Mouse (Mus musculus) liver, embryonic 12.5 days (tissue): Measurements from ENCODE around the gene Rere. TPM values are rescaled to one million over a fixed set of nuclear protein-coding genes. Genes with fewer than 3 reads are reported as not detected.
"Not testable (repeated sequence)": the region's sequence is repeated elsewhere in the genome, so short reads cannot be mapped to it uniquely, and the experiment has no call there.

Experiments used
- ATAC-seq: fragments of 200-750 bp; cut with Nextera tagmentation; 2 replicates; pipeline ENCODE4 v1.8.0; 2017; ENCODE audit warnings: moderate number of reproducible peaks, mild to moderate bottlenecking, moderate library complexity
- H3K27ac ChIP-seq: fragments of 300-500 bp; sonication (generic); 2 replicates; pipeline ENCODE4 v1.5.1; 2016; ENCODE audit warnings: mild to moderate bottlenecking
- H3K27me3 ChIP-seq: fragments of 300-500 bp; sonication (generic); replicated peaks from 2 replicates; pipeline ENCODE4 v1.6.1; 2016; ENCODE audit warnings: mild to moderate bottlenecking, moderate library complexity
- H3K36me3 ChIP-seq: fragments of 300-500 bp; sonication (generic); 2 replicates; pipeline ENCODE4 v1.6.1; 2016; ENCODE audit warnings: mild to moderate bottlenecking, moderate library complexity
- H3K4me1 ChIP-seq: fragments of 300-500 bp; sonication (generic); 2 replicates; pipeline ENCODE4 v1.6.1; 2016
- H3K4me2 ChIP-seq: fragments of 300-500 bp; sonication (generic); 2 replicates; pipeline ENCODE4 v1.6.1; 2016; ENCODE audit warnings: mild to moderate bottlenecking, moderate library complexity
- H3K4me3 ChIP-seq: fragments of 300-500 bp; sonication (generic); 2 replicates; pipeline ENCODE4 v1.5.1; 2016; ENCODE audit warnings: mild to moderate bottlenecking, moderate library complexity
- H3K9ac ChIP-seq: fragments of 300-500 bp; sonication (generic); 2 replicates; pipeline ENCODE4 v1.6.1; 2016; ENCODE audit warnings: mild to moderate bottlenecking, moderate library complexity
- H3K9me3 ChIP-seq: fragments of 300-500 bp; sonication (generic); replicated peaks from 2 replicates; pipeline ENCODE4 v1.6.1; 2016; ENCODE audit warnings: mild to moderate bottlenecking, moderate library complexity
- WGBS: fragments of 180-500 bp; shearing (Covaris S2); methylation state at CpG from one replicate; pipeline ENCODE4 v1.1.7; 2016; ENCODE audit not compliant: insufficient replicate concordance; 5-methylcytosine and 5-hydroxymethylcytosine counted together
- polyA plus RNA-seq: library from polyadenylated mRNA; unstranded; fragments of >200 nt; fragmentation: Nextera tagmentation; extraction: Ambion mirVana; gene quantifications from 2 replicates; pipeline ENCODE4 v1.2.1, GENCODE M21; 2016

The Rere gene
- polyA plus RNA-seq, 1 experiment from 2014 or later, result 11.6 TPM

DNA sequence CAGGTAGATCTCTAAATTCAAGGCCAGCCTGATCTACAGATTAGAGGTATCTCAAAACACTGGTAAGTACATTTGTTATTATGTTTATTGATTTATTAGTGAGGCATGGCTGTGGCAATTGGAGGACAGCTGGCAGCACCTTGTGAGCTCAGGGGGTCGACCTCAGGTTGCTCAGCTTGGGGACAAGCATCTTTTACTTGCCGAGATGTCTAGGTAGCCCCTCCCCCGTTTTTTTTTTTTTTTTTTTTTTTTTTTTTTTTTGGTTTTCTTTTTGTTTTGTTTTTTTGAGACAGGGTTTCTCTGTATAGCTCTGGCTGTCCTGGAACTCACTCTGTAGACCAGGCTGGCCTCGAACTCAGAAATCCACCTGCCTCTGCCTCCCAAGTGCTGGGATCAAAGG is 10.7 kb upstream of the Rere start:
- 43% methylated on average over 4 of the region's 4 CpGs for WGBS
- peaks cover 42% of the 10 kb centered on the region for H3K4me1 ChIP-seq
- ATAC-seq, H3K4me2 ChIP-seq, H3K36me3 ChIP-seq, H3K27ac ChIP-seq, H3K9me3 ChIP-seq, H3K4me3 ChIP-seq, H3K9ac ChIP-seq: not testable (repeated sequence)
- H3K27me3 ChIP-seq, result peaks cover 12% of the 10 kb centered on the region

DNA sequence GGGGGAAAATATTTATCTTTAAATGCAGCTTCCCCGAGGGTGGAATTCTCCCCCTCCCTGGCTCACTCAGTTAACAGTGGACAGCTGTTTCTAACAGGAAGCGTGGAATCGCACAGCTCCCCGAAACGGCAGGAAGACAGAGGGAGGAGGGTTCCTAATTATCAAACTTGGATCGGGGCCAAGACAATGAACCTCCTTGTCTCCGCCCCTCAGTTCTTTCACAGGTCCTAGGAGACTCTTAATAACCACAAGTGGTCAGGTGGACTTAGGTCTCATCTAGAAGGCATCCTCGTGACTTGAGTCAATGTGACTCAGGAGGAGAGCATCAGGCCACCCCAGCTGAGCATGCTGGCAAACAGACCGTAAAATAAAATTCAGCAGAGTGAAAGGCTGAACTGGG is 8.7 kb upstream of the Rere start:
- no peak for ATAC-seq
- H3K4me2 ChIP-seq, result peak overlapping the region; percentile 20
- WGBS, result 17% methylated on average over 9 of the region's 9 CpGs
- no peak overlapping the region for H3K4me3 ChIP-seq
- H3K27me3 ChIP-seq, result peaks cover 5% of the 10 kb centered on the region; the same call in 1 of the 2 replicates
- H3K9ac ChIP-seq, result no peak overlapping the region
- no peak overlapping the region for H3K27ac ChIP-seq
- no peaks in the 10 kb centered on the region for H3K36me3 ChIP-seq
- no peaks in the 10 kb centered on the region for H3K9me3 ChIP-seq
- H3K4me1 ChIP-seq, result peaks cover 36% of the 10 kb centered on the region

DNA sequence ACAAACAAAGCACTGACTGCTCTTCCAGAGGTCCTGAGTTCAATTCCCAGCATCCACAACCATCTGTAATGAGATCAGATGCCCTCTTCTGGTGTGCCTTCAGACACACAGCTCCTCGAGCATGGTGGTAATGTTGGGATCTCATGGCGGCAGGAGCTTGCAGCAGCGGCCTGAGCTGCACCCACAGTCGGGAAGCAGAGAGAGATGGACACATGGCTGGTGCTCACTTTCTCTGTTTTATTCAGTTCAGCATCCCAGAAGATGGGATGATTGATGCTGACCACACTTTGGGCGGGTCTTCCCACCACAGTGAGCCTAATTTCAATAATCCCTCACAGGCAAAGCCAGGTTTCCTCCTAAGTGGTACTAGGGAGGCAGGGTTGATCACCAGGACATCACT is 5.9 kb upstream of the Rere start:
- no peak for ATAC-seq
- H3K9ac ChIP-seq, result no peak overlapping the region
- no peak overlapping the region for H3K4me2 ChIP-seq
- no peaks in the 10 kb centered on the region for H3K9me3 ChIP-seq
- H3K4me1 ChIP-seq, result peaks cover 22% of the 10 kb centered on the region
- 69% methylated on average over 5 of the region's 5 CpGs for WGBS
- no peak overlapping the region for H3K4me3 ChIP-seq
- no peak overlapping the region for H3K27ac ChIP-seq
- H3K27me3 ChIP-seq, result no peaks in the 10 kb centered on the region
- no peaks in the 10 kb centered on the region for H3K36me3 ChIP-seq

DNA sequence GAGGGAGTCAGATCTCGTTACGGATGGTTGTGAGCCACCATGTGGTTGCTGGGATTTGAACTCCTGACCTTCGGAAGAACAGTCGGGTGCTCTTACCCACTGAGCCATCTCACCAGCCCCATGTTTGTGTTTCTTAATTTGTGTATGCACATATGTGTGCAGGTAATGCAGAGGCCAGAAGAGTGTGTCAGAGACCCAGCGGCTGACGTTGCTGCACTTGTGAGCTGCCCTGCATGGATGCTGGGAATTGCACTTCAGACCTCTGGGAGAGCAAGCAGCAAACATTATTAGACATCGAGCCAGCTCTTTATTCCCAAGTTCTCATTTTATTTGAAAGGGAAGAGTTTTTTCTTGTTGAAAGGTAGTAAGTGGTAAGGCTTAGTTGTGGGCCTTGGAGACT is 2.1 kb upstream of the Rere start:
- H3K4me1 ChIP-seq, result peaks cover 29% of the 10 kb centered on the region
- H3K9ac ChIP-seq, H3K27ac ChIP-seq, ATAC-seq, H3K36me3 ChIP-seq, H3K4me3 ChIP-seq, H3K9me3 ChIP-seq, H3K27me3 ChIP-seq, H3K4me2 ChIP-seq: not testable (repeated sequence)
- 77% methylated on average over 7 of the region's 7 CpGs for WGBS

DNA sequence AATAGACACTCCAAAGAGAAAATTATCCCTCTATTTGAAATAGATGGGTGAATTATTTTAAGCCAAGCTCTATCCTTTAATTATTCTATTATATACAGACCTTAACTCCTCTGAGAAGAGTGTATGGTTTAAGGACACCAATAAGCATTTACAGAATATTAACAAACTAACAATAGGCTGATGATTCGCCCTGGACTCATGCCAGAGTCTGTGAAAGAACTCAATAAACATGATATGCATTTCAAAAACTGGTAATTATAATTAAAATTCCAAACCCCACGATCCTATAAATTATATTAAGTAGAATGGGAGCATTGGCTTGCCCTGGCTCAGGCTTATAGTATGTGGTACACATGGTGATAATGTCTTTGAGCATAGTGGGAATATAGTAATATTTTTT is 1.4 kb upstream of the Rere start:
- Histone ChIP-seq H3K4me1 (peaks cover 29% of the 10 kb centered on the region), H3K9me3 (no peaks in the 10 kb centered on the region), H3K4me3 (no peak overlapping the region), H3K9ac (no peak overlapping the region), H3K27me3 (no peaks in the 10 kb centered on the region), H3K4me2 (peak overlapping the region; percentile 82; the same call in 1 of the 2 replicates), H3K36me3 (no peaks in the 10 kb centered on the region), H3K27ac (no peak overlapping the region)
- 77% methylated on average over 2 of the region's 2 CpGs for WGBS
- no peak for ATAC-seq

DNA sequence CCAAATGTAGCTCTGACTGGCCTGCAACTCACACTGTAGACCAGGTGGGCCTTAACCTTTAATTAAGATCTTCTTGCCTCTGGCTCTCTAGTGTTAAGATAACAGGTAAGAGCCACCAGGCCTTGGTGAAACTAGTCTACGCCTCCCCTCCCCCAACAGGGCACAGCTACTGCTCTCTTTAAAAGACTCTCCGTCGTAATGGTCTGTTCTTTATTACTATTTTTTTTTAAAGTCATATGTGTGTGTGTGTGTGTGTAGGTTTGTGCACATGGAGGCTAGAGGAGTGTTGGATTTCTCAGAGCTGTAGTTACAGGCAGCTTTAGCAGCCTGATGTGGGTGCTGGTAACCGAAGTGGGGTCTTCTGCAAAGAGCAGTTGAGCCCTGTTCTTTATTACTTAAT is 987 bp upstream of the Rere start:
- H3K9ac ChIP-seq, result peak overlapping the region; percentile 84
- 58% methylated on average over 4 of the region's 4 CpGs for WGBS
- H3K4me1 ChIP-seq, result peaks cover 30% of the 10 kb centered on the region
- H3K27ac ChIP-seq, result peak overlapping the region; percentile 94
- H3K27me3 ChIP-seq, result no peaks in the 10 kb centered on the region
- ATAC-seq, result no peak
- peak overlapping the region; percentile 82 for H3K4me2 ChIP-seq
- H3K9me3 ChIP-seq, result no peaks in the 10 kb centered on the region
- no peaks in the 10 kb centered on the region for H3K36me3 ChIP-seq
- peak overlapping the region; percentile 89 for H3K4me3 ChIP-seq

GRCm38 (mm10) chr4:150281891-150282630 is 615 bp downstream of the Rere start:
- Histone ChIP-seq H3K27me3 (no peaks in the 10 kb centered on the region), H3K9me3 (no peaks in the 10 kb centered on the region), H3K4me1 (peaks cover 33% of the 10 kb centered on the region), H3K4me2 (peak overlapping the region; percentile 90), H3K27ac (peak overlapping the region; percentile 82), H3K36me3 (no peaks in the 10 kb centered on the region), H3K9ac (peak overlapping the region; percentile 94), H3K4me3 (peak overlapping the region; percentile 89)
- peak; percentile 19 for ATAC-seq
- WGBS, result under 1% methylated on average over 49 of the region's 50 CpGs

- H3K36me3 ChIP-seq, result no peaks in the 10 kb centered on the region
- H3K9me3 ChIP-seq, result no peaks in the 10 kb centered on the region
- no peaks in the 10 kb centered on the region for H3K27me3 ChIP-seq
- H3K4me3 ChIP-seq, result peak overlapping the region; percentile 89
- H3K4me2 ChIP-seq, result peak overlapping the region; percentile 90
- ATAC-seq, result no peak
- WGBS, result 22% methylated on average over 5 of the region's 5 CpGs
- peaks cover 33% of the 10 kb centered on the region for H3K4me1 ChIP-seq
- peak overlapping the region; percentile 94 for H3K9ac ChIP-seq
- H3K27ac ChIP-seq, result peak overlapping the region; percentile 82
These were observed 1.3 kb downstream of the Rere start for GRCm38 (mm10) chr4:150282631-150283334.

DNA sequence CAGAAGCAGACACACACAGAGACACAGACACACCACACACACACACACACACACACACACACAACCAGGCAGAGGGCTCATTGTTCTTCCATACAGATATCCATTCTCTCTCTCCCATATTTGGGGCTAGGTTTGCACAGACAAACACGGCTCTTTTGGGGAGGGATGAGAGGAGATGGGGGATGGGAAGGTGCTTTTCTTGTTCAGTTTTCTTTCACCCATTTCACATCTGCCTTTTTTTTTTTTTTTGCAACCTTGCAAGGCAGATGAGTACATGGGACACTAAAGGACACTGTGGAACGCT is 1.8 kb downstream of the Rere start:
- H3K27me3 ChIP-seq, result no peaks in the 10 kb centered on the region
- H3K4me3 ChIP-seq, result peak overlapping the region; percentile 89
- 36% methylated on average over 2 of the region's 2 CpGs for WGBS
- H3K27ac ChIP-seq, result peak overlapping the region; percentile 56
- H3K36me3 ChIP-seq, result no peaks in the 10 kb centered on the region
- 0 out of 2 replicates have a peak overlapping the region, but pooled peaks have one; percentile 35 for H3K9ac ChIP-seq
- H3K4me1 ChIP-seq, result peaks cover 33% of the 10 kb centered on the region
- peak overlapping the region; percentile 90 for H3K4me2 ChIP-seq
- ATAC-seq, result no peak
- no peaks in the 10 kb centered on the region for H3K9me3 ChIP-seq

GRCm38 (mm10) chr4:150283993-150284392 is 2.5 kb downstream of the Rere start:
- 32% methylated on average over 6 of the region's 6 CpGs for WGBS
- Histone ChIP-seq H3K4me2 (peak overlapping the region; percentile 90), H3K9ac (peak overlapping the region; percentile 9; the same call in 1 of the 2 replicates), H3K27ac (peak overlapping the region; percentile 56), H3K9me3 (no peaks in the 10 kb centered on the region), H3K4me3 (0 out of 2 replicates have a peak overlapping the region, but pooled peaks have one; percentile 5), H3K4me1 (peaks cover 33% of the 10 kb centered on the region), H3K27me3 (no peaks in the 10 kb centered on the region), H3K36me3 (no peaks in the 10 kb centered on the region)
- no peak for ATAC-seq

- no peak overlapping the region for H3K9ac ChIP-seq
- H3K36me3 ChIP-seq, result peaks cover 13% of the 10 kb centered on the region; the same call in 1 of the 2 replicates
- no peak for ATAC-seq
- H3K4me3 ChIP-seq, result no peak overlapping the region
- no peaks in the 10 kb centered on the region for H3K9me3 ChIP-seq
- H3K4me2 ChIP-seq, result no peak overlapping the region
- 80% methylated on average over 8 of the region's 8 CpGs for WGBS
- no peak overlapping the region for H3K27ac ChIP-seq
- H3K4me1 ChIP-seq, result peaks cover 29% of the 10 kb centered on the region
- no peaks in the 10 kb centered on the region for H3K27me3 ChIP-seq
These were observed 5.5 kb downstream of the Rere start for GRCm38 (mm10) chr4:150286980-150287379.

- ATAC-seq, H3K9ac ChIP-seq, H3K4me2 ChIP-seq, H3K27me3 ChIP-seq, H3K9me3 ChIP-seq, H3K4me3 ChIP-seq, H3K27ac ChIP-seq: not testable (repeated sequence)
- peaks cover 24% of the 10 kb centered on the region for H3K4me1 ChIP-seq
- 79% methylated on average over 1 of the region's 1 CpGs for WGBS
- H3K36me3 ChIP-seq, result peaks cover 13% of the 10 kb centered on the region; the same call in 1 of the 2 replicates
These were observed 6.0 kb downstream of the Rere start for GRCm38 (mm10) chr4:150287463-150287862.
